ENCODE assay signal across 9 mouse cellular contexts in the genomic region with DNA sequence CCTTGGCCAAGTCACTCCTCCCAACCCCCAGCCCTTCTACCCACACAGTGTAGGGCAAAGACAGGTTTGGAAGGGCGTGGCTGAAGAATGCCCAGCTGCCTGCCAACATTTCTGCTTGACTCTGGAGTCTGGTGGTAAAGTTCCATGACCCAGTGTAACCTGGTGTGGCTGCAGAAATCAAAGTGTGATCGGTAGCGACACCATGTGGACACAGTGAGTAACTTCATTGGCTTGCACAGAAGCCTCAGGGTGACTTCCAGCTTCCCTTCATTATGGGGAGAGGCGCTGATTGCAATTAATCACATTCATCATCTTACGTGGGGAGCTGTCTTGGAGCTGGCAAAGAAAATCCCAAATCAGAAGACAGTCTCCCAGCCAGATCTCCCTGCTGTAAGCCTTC. TPM values are rescaled to one million over a fixed set of nuclear protein-coding genes. Genes with fewer than 3 reads are reported as not detected.
A peak's percentile ranks its signal among the peaks of the same experiment; 100 is the strongest.
DNase-seq lines count a peak whose midpoint lies in the region; ATAC-seq lines count a peak whose summit lies in the region.
"Had no signal": no experiment of that assay in that cellular context is flagged by ENCODE, and none has a peak within 500 bp of the region (broad histone marks: within the 10 kb centered on the region; RNA-seq: fewer than 3 reads in every experiment).

No protein-coding gene starts in this region.

- H3K4me2 ChIP-seq in hindbrain, embryonic 11.5 days (replicated peaks; ENCODE audit: low read depth, low read length) = no peak overlapping the region

- peak; percentile 69 for ATAC-seq in frontal cortex, adult (ENCODE audit: low TSS enrichment)
- peak; percentile 85 for ATAC-seq in hindbrain, embryonic 11.5 days (ENCODE audit: low FRiP score)

- DNase-seq in Muller cell, postnatal 12 days (ENCODE audit: inconsistent ontology term) = peak; percentile 71
- DNase-seq in cerebellum, adult 8-10 months = peak; percentile 86
- peak; percentile 83 for DNase-seq in hindbrain, embryonic 11.5 days (ENCODE audit: low spot score)
- peak; percentile 83 to 88 for DNase-seq in layer of hippocampus, postnatal 14 days (ENCODE audit: low spot score in 2 of 2)
- peak; percentile 92 for DNase-seq in lung, postnatal 25 days (ENCODE audit: low spot score)
- peak; percentile 88 for DNase-seq in retina, postnatal 1 day
- DNase-seq in thymus, postnatal 36 days = peak; percentile 69 to 70

- no peaks in the 10 kb centered on the region for H3K27me3 ChIP-seq in hindbrain, embryonic 11.5 days (ENCODE audit: control insufficient read depth, insufficient read depth, low read length)

- H3K9ac ChIP-seq in hindbrain, embryonic 11.5 days (ENCODE audit: low read depth, low read length) = no peak overlapping the region

- H3K27ac ChIP-seq in hindbrain, embryonic 11.5 days (ENCODE audit: low read depth, low read length) = no peak overlapping the region
- H3K27ac ChIP-seq: macrophage had no signal

- WGBS in hindbrain, embryonic 11.5 days = 5% methylated on average over 5 of the region's 5 CpGs

- no peak overlapping the region for H3K4me3 ChIP-seq in hindbrain, embryonic 11.5 days (ENCODE audit: low read depth, low read length)

- H3K9me3 ChIP-seq in hindbrain, embryonic 11.5 days (ENCODE audit: control insufficient read depth, low read length) = no peaks in the 10 kb centered on the region

- H3K4me1 ChIP-seq in hindbrain, embryonic 11.5 days (replicated peaks; ENCODE audit: control insufficient read depth, insufficient read depth, low read length) = no peaks in the 10 kb centered on the region

- H3K36me3 ChIP-seq in hindbrain, embryonic 11.5 days (ENCODE audit: control insufficient read depth, insufficient read depth, low read length) = no peaks in the 10 kb centered on the region

RNA-seq across cellular contexts. Expression of gene Cipc, which starts 23.0 kb away (rescaled TPM):
- polyA plus RNA-seq in hindbrain, embryonic 11.5 days (2014; fragmentation: Nextera tagmentation; extraction: Ambion mirVana) = 32.2 and 39.5 TPM in 2 replicates
- 10 to 100 TPM; 60.4 to 63.6 TPM for total RNA-seq in layer of hippocampus, postnatal 14 days (2021)

RNA-seq across cellular contexts. Expression of gene Irf2bpl, which starts 39.2 kb away (rescaled TPM):
- polyA plus RNA-seq in hindbrain, embryonic 11.5 days (2014; fragmentation: Nextera tagmentation; extraction: Ambion mirVana) = 16.0 and 21.3 TPM in 2 replicates
- total RNA-seq in layer of hippocampus, postnatal 14 days (2021) = 10 to 100 TPM; 64.9 to 65.1 TPM
